Mouse (Mus musculus): ENCODE measurements at regions not wholly inside any gene's neighbourhood (a gene's known extent, or its start where the extent isn't known, plus 50 kb on each side); places are given as distances from the start of the nearest gene placed in this dataset.

DNA sequence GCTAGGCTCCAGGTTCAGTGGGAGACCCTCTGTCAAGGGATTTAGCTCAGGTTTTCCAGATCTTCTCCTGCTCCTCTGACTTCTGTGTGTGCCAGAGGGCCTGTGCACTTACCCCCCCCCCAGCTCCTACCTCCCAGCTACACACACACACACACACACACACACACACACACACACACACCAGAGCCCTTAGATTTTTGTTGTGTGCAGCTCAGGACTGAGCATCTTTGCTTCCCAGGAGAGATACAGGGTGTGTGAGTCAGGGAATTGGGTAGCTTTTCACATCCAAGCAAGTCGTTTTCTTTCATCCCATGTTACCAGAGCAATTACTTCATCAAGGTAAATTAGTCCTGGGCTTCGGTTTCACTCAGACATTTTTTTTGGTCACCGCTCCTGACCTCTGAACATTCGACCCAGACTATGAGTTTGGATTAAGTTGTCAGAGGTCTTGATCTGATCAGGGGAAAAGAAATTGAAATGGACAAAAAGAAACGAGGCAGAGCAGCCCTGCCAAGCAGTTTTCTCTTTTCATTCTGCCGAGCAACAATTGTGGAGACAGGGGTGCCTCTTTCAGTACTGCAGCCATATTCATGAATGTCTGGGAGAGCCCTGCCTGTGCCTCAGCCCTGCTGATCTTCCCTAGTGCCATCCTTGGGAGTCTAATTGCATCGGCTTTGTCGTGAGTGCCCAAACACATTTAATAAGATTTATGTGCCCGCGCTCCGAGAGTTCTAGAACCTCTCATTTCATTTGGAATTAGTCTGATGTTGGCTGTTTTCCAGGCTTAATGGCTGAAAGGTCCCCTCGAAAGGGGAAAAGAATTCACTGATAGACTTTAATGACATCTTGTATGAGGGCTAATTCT is 241.3 kb downstream of the 1500009L16Rik start:
- in situ Hi-C loops (cut with MboI) = no loop called here

GRCm38 (mm10) chr10:83964838-83965237 is 242.2 kb downstream of the 1500009L16Rik start:
- in situ Hi-C loops (cut with MboI) = no loop called here

GRCm38 (mm10) chr10:83970501-83970900 is 247.8 kb downstream of the 1500009L16Rik start:
- in situ Hi-C loops (cut with MboI) = no loop called here

- in situ Hi-C loops (cut with MboI) = no loop called here
Measured at GRCm38 (mm10) chr10:83974548-83974947, 251.9 kb downstream of the 1500009L16Rik start.

DNA sequence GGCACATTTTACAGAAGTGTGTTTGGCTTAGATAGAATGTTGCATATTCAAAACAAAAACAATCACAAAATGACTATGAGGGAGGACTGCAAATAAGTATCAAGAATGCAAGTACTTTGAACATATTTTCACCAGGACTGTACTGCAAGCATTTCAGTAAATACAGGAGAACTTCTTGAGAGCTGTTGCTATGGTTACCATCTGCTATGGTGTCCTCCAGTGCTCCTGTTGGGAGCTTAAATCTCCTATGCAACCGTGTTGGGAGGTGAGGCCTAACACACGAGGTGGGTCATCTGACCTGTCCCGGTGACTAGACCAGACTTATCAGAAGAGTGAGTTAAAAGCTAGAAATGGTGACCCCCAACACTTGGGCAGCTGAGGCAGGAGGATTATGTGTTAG is 253.9 kb downstream of the 1500009L16Rik start:
- in situ Hi-C loops (cut with MboI) = no loop called here

DNA sequence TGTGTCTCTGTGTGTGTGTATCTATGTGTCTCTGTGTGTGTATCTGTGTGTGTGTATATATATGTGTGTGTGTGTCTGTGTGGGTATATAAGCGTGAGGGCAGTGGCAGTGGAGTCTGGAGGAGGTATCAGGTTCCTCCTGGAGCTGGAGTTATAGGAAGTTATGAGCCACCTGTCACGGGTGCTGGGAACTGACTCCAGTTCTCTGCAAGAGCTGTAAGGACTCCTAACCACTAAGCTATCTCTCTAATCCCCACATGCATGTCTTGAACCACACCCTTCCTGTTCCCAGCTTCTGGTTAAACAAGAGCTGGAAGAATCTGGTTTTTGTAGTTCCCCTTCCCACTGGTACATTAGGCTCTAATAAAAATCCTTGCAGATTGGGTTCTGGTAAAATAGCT is 257.3 kb downstream of the 1500009L16Rik start:
- in situ Hi-C loops (cut with MboI) = no loop called here

- in situ Hi-C loops (cut with MboI) = no loop called here
Measured at GRCm38 (mm10) chr10:83984697-83985415, 262.2 kb downstream of the 1500009L16Rik start.

GRCm38 (mm10) chr10:83992577-83993305 is 270.1 kb downstream of the 1500009L16Rik start:
- in situ Hi-C loops (cut with MboI) = no loop called here

GRCm38 (mm10) chr10:83995026-83995600 is 272.4 kb downstream of the 1500009L16Rik start:
- in situ Hi-C loops (cut with MboI) = no loop called here

GRCm38 (mm10) chr10:83995913-83996312 is 273.2 kb downstream of the 1500009L16Rik start:
- in situ Hi-C loops (cut with MboI) = no loop called here

GRCm38 (mm10) chr10:83996489-83996888 is 273.8 kb downstream of the 1500009L16Rik start:
- in situ Hi-C loops (cut with MboI) = no loop called here

DNA sequence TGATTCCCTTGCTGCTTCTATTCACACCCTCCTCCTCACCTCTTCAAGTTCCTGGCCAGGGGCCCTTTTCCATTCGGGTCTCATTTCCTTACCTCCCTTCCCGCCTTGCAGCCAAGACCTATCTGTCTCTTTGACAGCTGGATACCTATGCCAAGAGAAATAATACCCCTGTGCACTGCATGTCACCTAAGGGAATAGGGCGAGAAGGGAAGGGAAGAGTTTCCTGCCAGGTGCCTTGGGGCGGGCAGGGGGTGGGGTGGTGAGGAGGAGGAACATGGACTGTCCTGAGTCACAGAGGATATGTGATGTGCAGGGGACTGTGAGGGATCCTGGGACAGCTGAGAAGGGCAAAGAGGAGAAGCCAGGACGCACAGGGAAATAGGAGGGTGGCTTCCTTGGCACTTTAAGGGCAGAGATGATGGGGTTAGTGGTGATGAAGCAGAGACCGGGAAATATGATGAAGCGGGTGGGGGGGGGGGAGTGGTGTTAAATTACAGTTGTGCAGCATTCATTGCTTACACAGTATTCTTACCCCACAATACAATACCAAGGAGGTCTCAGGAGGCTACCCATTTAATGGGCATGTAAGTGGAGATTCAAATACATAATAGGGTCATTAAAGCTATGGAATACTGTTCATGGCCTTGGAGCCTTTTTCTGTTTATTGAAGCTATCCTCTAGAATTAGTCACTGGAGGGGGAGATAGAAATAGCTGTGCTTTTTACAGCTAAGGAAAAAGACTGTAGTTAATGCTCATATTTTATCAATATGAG is 278.0 kb downstream of the 1500009L16Rik start:
- in situ Hi-C loops (cut with MboI) = no loop called here

GRCm38 (mm10) chr10:84002744-84003143 is 280.1 kb downstream of the 1500009L16Rik start:
- in situ Hi-C loops (cut with MboI) = no loop called here

DNA sequence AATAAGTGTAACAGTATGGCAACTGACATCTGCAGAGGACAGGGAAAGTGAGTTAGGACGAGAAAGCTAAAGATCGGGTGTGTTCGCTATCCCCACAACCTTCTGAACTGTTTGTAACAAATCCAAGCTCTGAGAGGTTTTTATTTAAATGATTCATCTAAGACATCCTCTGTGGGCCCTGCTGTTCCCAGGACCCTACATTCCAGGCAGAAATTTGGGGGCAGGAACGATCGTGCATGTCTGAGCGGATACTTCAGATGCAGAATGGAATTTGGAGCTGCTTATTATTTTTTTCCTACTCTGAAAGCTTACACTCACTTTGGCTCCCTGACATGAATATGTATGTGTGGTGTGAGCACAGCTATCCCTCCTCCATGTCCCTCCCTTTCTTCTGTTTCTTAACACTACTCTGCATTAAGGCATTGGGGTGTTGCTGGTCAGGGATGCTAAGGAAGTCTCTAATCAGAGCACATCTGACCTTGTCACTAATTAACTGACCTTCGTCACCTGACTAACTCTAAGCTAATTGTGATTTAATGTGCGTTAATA is 281.0 kb downstream of the 1500009L16Rik start:
- in situ Hi-C loops (cut with MboI) = no loop called here

DNA sequence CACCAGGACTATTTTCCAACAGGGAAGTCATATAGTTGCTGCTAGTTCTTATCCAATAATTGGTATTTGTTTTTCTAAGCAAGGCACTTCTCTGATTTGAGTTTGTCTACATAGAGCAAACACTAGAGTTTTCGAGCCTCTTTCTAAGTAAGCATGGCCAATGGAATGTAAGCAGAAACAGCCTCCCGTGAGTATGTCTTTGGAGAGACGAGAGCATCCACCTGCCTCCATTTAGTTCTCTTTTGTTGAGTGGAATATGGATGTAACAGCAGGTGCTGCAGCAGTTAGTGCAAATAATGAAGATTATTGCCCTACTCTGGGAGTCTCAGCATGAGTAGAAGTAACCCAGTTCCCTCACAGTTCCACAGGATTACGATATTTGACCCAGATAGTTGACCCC is 286.3 kb downstream of the 1500009L16Rik start:
- in situ Hi-C loops (cut with MboI) = no loop called here

GRCm38 (mm10) chr10:84019381-84019780 is 296.7 kb downstream of the 1500009L16Rik start:
- in situ Hi-C loops (cut with MboI) = no loop called here

DNA sequence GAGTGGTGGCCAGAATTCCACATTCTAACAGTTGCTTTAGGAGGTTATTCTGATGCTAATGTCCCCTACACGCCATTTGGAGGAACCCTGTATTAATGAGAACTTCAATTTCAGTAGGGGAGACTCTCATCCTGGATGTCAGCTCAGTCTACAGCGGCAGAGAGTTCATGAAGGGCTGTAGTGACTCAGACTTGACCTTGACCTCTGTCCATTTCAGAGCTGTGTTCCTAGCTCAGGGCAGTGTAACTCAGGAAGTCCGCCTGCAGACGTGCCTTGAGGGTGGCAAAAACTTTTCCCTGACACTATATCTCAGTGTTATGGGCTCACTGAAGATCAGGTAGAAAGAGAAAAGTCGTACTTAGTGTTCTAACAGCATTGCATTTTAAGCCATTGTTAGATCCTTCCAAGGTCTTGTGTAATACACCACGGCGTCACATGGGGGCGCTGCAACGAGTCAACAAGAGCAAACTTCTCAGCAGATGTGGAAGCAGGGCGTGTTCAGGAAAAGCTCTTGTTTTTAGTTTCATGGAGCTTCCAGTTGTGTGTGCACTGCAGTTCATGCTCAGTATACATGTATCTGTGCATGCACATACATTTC is 297.5 kb downstream of the 1500009L16Rik start:
- in situ Hi-C loops (cut with MboI) = no loop called here

GRCm38 (mm10) chr10:84021167-84022120 is 298.8 kb downstream of the 1500009L16Rik start:
- in situ Hi-C loops (cut with MboI) = no loop called here

- in situ Hi-C loops (cut with MboI) = no loop called here
Measured at GRCm38 (mm10) chr10:84024294-84024693, 301.6 kb downstream of the 1500009L16Rik start.
